Mouse (Mus musculus): ENCODE results near the gene Klk12. TPM values are rescaled to one million over a fixed set of nuclear protein-coding genes. Genes with fewer than 3 reads are reported as not detected.

The Klk12 gene
- total and polyA plus RNA-seq, 3 experiments = not detected

DNA sequence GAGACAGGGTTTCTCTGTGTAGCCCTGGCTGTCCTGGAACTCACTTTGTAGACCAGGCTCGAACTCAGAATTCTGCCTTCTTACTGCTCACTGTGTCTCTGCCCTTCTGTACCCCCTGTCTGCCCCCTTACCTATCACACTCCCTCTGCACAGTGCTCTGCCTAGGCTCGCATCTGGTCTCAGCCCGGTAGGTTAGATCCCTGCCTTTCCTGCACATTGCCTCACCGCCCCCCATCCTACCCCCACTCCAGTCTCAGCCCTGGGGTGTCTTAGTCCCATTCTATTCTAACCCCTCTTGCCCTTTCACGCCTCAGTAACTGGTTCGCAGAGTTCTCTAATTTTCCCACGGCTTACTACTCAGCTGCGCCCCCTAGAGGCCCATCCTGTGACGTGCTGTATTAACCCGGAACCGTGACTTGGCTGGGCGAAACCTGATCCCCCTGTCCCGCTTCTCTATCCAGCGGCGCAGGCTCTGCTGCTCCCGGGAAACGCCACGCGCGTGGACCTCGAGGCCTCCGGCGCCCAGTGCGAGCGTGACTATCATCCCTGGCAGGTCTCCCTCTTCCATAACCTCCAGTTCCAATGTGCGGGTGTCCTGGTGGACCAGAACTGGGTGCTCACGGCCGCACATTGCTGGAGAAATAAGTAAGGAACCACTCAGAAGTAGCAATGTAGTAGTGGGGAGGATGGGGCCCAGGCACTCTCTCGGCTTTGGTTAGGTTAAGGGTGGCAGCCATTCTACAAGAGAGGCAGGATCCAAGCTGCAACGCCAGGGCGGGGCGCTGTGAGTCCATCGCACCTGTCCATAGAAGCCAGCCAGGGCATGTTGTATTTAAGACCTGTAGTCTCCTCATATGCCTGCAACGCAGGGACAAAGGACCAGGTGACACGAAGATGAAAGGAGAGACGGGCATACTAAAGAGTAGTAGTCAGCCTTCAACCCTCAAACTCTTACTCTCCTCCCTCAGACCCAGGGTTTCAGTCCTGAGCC, 13.9 kb downstream of the Klk12 start:
- Histone ChIP-seq H3K4me3 (peak overlapping the region; percentile 39; the same call in 1 of the 2 replicates), H3K27me3 (ENCODE audit: control insufficient read depth, insufficient read depth, low read length) (no peaks in the 10 kb centered on the region), H3K9ac (ENCODE audit: low read depth, low read length) (peak overlapping the region; percentile 23), H3K4me1 (ENCODE audit: control insufficient read depth, insufficient read depth, low read length) (0 out of 2 replicates have a peak, but pooled peaks cover 2% of the 10 kb centered on the region), H3K79me2 (replicated peaks; ENCODE audit: control insufficient read depth, insufficient read depth, low read length) (no peaks in the 10 kb centered on the region), H3K36me3 (ENCODE audit: control insufficient read depth, insufficient read depth, low read length) (no peaks in the 10 kb centered on the region), H3K27ac (no peak overlapping the region)
- WGBS = 9% methylated on average over 36 of the region's 36 CpGs
- intact Hi-C loops (cut with DNase I) = loop anchor here (2.0 to 10.0 kb wide), 3 partner anchors 102 to 208 kb away; partner anchors contain the start of gene Zfp719
- DNase-seq = peak; percentile 76 to 84
- TF ChIP-seq EP300 (IDR thresholded peaks at IDR 0.05; ENCODE audit: insufficient read depth, low read depth, low read length) = no peak
- no peak for TF ChIP-seq POLR2A (IDR thresholded peaks at IDR 0.05; ENCODE audit: insufficient read depth, low read depth, low read length)
- peak; percentile 79 for TF ChIP-seq CTCF (IDR thresholded peaks at IDR 0.05)

DNA sequence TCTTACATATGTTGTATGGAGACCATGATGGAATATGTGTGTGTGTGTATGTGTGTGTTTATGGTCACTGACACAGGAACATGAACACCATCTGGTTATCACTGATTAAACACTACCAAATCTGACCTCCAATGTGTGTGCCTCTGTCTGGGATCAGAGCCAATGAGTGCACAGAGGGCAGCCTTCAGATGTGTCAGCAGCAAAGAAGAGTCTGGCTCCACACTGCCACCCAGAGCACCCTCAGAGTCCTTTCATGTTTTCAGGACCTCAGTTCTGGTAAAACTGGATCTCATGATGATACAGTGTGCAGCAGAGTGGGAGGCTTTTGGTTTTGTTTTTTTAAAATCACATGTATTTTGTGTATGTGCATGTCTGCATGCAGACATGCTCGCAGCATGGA, 16.6 kb downstream of the Klk12 start:
- no peak overlapping the region for H3K4me3 ChIP-seq
- H3K36me3 ChIP-seq (ENCODE audit: control insufficient read depth, insufficient read depth, low read length) = no peaks in the 10 kb centered on the region
- TF ChIP-seq EP300 (IDR thresholded peaks at IDR 0.05; ENCODE audit: insufficient read depth, low read depth, low read length) = no peak
- peak; percentile 32 for TF ChIP-seq CTCF (IDR thresholded peaks at IDR 0.05)
- H3K9ac ChIP-seq (ENCODE audit: low read depth, low read length) = no peak overlapping the region
- 0 out of 2 replicates have a peak, but pooled peaks cover under 1% of the 10 kb centered on the region for H3K4me1 ChIP-seq (ENCODE audit: control insufficient read depth, insufficient read depth, low read length)
- no peak for DNase-seq
- intact Hi-C loops (cut with DNase I) = loop anchor here (10.0 kb wide), 1 partner anchor 210 kb away; the partner anchor contains the start of gene Zfp719
- 82% methylated on average over 1 of the region's 1 CpGs for WGBS
- H3K79me2 ChIP-seq (replicated peaks; ENCODE audit: control insufficient read depth, insufficient read depth, low read length) = no peaks in the 10 kb centered on the region
- no peaks in the 10 kb centered on the region for H3K27me3 ChIP-seq (ENCODE audit: control insufficient read depth, insufficient read depth, low read length)
- no peak overlapping the region for H3K27ac ChIP-seq

DNA sequence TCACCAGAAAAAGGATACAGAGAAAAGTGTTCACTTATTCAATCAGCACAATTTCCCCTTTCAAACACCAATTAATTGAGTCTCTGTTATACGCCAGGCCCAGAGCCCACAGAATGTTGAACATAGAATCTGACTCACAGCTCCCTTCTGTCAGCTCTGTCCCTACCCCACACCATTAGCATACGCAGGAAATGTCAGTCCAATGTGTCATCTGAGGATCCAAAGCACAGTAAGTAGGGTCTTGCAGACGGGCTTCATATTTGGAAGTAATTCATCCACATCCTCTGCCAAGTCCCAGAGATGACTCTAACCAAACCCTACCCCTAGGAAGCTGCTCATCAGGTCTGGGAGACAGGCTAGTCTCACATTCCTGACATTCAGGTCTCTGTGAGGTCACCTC, 19.4 kb downstream of the Klk12 start:
- H3K4me3 ChIP-seq = no peak overlapping the region
- DNase-seq = no peak
- no peaks in the 10 kb centered on the region for H3K79me2 ChIP-seq (replicated peaks; ENCODE audit: control insufficient read depth, insufficient read depth, low read length)
- no peak for TF ChIP-seq POLR2A (IDR thresholded peaks at IDR 0.05; ENCODE audit: insufficient read depth, low read depth, low read length)
- TF ChIP-seq CTCF (IDR thresholded peaks at IDR 0.05) = no peak
- no peak for TF ChIP-seq EP300 (IDR thresholded peaks at IDR 0.05; ENCODE audit: insufficient read depth, low read depth, low read length)
- no peaks in the 10 kb centered on the region for H3K4me1 ChIP-seq (ENCODE audit: control insufficient read depth, insufficient read depth, low read length)
- WGBS = 52% methylated on average over 3 of the region's 3 CpGs
- intact Hi-C loops (cut with DNase I) = loop anchor here (10.0 kb wide), 1 partner anchor 213 kb away; the partner anchor contains the start of gene Zfp719
- no peak overlapping the region for H3K9ac ChIP-seq (ENCODE audit: low read depth, low read length)
- no peaks in the 10 kb centered on the region for H3K36me3 ChIP-seq (ENCODE audit: control insufficient read depth, insufficient read depth, low read length)
- H3K27me3 ChIP-seq (ENCODE audit: control insufficient read depth, insufficient read depth, low read length) = no peaks in the 10 kb centered on the region
- no peak overlapping the region for H3K27ac ChIP-seq

DNA sequence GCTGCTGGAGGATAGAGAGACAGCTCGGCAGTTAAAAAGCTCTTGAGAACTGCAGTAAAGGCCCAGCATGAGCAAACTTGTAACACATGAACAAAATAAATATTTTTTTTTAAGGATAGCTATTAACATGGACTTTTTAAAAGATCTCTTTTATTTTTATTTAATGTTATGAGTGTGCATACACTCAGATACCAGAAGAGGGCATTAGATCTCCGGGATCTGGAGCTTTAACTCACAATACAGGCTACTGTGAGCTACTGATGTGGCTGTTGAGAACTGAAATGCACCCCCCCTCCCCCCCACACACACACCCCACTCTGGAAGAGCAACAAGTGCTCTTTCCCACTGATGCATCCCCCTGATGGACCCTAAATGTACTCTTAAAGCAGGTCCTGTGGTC, 20.6 kb downstream of the Klk12 start:
- TF ChIP-seq EP300 (IDR thresholded peaks at IDR 0.05; ENCODE audit: insufficient read depth, low read depth, low read length) (no peak), POLR2A (IDR thresholded peaks at IDR 0.05; ENCODE audit: insufficient read depth, low read depth, low read length) (no peak), CTCF (IDR thresholded peaks at IDR 0.05) (peak; percentile 52)
- no peak for DNase-seq
- intact Hi-C loops (cut with DNase I) = loop anchor here (10.0 kb wide), 1 partner anchor 214 kb away; the partner anchor contains the start of gene Zfp719
- no peaks in the 10 kb centered on the region for H3K36me3 ChIP-seq (ENCODE audit: control insufficient read depth, insufficient read depth, low read length)
- no peak overlapping the region for H3K27ac ChIP-seq
- H3K27me3 ChIP-seq (ENCODE audit: control insufficient read depth, insufficient read depth, low read length) = no peaks in the 10 kb centered on the region
- no peaks in the 10 kb centered on the region for H3K4me1 ChIP-seq (ENCODE audit: control insufficient read depth, insufficient read depth, low read length)
- no peak overlapping the region for H3K4me3 ChIP-seq
- WGBS = 65% methylated on average over 2 of the region's 2 CpGs
- no peak overlapping the region for H3K9ac ChIP-seq (ENCODE audit: low read depth, low read length)
- H3K79me2 ChIP-seq (replicated peaks; ENCODE audit: control insufficient read depth, insufficient read depth, low read length) = no peaks in the 10 kb centered on the region

DNA sequence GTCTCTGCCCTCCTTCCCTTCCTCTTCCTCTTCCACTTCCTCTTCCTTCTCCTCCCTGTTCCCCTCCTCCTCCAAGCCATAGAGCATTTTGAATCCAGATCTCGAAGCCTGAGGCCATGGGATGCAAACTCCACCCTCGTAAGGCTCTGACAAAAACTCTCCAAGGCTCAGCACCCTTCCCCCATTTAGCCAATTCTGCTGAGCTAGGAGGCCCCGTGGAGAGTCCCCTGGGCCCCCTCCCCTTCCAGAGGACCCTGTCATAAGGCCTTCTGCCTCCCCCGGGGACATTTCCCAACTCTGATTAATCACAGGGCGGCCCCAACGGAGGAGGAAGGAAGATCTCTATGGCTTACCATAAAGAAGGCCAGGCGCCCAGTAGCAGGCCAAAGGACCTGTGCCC, 22.9 kb downstream of the Klk12 start, which contains the start of gene Klk9:
Klk9 (plus strand) TSS at position 301 of the 400 bp plus-strand sequence.
- H3K79me2 ChIP-seq (replicated peaks; ENCODE audit: control insufficient read depth, insufficient read depth, low read length) = no peaks in the 10 kb centered on the region
- H3K36me3 ChIP-seq (ENCODE audit: control insufficient read depth, insufficient read depth, low read length) = no peaks in the 10 kb centered on the region
- H3K4me3 ChIP-seq = no peak within 1 kb of the TSS
- TF ChIP-seq EP300 (IDR thresholded peaks at IDR 0.05; ENCODE audit: insufficient read depth, low read depth, low read length) = no peak
- TF ChIP-seq CTCF (IDR thresholded peaks at IDR 0.05) = no peak
- TF ChIP-seq POLR2A (IDR thresholded peaks at IDR 0.05; ENCODE audit: insufficient read depth, low read depth, low read length) = no peak
- no peaks in the 10 kb centered on the region for H3K4me1 ChIP-seq (ENCODE audit: control insufficient read depth, insufficient read depth, low read length)
- DNase-seq = no peak
- intact Hi-C loops (cut with DNase I) = no loop called here
- H3K27ac ChIP-seq = no peak within 1 kb of the TSS
- no peaks in the 10 kb centered on the region for H3K27me3 ChIP-seq (ENCODE audit: control insufficient read depth, insufficient read depth, low read length)
- H3K9ac ChIP-seq (ENCODE audit: low read depth, low read length) = no peak within 1 kb of the TSS
- WGBS = 69% methylated on average over 7 of the region's 7 CpGs

DNA sequence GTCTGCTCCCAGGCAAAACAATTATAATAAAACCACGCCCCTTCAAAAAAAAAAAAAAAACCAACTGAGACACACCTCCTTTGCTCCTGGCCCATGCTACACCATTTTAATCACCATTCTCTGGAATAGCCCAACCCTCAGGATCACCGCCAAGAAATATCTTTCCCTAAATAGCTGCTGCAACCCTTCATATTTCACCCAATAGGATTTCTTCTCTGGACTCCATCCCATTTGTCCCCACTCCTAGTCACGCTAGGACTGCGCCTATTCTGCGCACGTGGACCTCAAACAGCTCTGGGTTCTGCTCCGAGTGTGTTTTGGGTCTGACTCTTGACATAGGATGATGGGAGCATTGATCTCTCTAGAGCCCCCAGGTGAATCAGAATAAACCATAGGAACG, 27.7 kb downstream of the Klk12 start:
- intact Hi-C loops (cut with DNase I) = no loop called here
- no peak for TF ChIP-seq EP300 (IDR thresholded peaks at IDR 0.05; ENCODE audit: insufficient read depth, low read depth, low read length)
- TF ChIP-seq POLR2A (IDR thresholded peaks at IDR 0.05; ENCODE audit: insufficient read depth, low read depth, low read length) = no peak
- TF ChIP-seq CTCF (IDR thresholded peaks at IDR 0.05) = no peak
- Histone ChIP-seq H3K27me3 (ENCODE audit: control insufficient read depth, insufficient read depth, low read length) (no peaks in the 10 kb centered on the region), H3K4me1 (ENCODE audit: control insufficient read depth, insufficient read depth, low read length) (no peaks in the 10 kb centered on the region; the same call in 1 of the 2 replicates), H3K36me3 (ENCODE audit: control insufficient read depth, insufficient read depth, low read length) (no peaks in the 10 kb centered on the region), H3K27ac (no peak overlapping the region), H3K79me2 (replicated peaks; ENCODE audit: control insufficient read depth, insufficient read depth, low read length) (no peaks in the 10 kb centered on the region), H3K9ac (ENCODE audit: low read depth, low read length) (no peak overlapping the region), H3K4me3 (peak overlapping the region; percentile 54)
- WGBS = 8% methylated on average over 7 of the region's 8 CpGs
- DNase-seq = no peak
